Mouse (Mus musculus): Measurements from ENCODE around the gene Gm11099.

DNA sequence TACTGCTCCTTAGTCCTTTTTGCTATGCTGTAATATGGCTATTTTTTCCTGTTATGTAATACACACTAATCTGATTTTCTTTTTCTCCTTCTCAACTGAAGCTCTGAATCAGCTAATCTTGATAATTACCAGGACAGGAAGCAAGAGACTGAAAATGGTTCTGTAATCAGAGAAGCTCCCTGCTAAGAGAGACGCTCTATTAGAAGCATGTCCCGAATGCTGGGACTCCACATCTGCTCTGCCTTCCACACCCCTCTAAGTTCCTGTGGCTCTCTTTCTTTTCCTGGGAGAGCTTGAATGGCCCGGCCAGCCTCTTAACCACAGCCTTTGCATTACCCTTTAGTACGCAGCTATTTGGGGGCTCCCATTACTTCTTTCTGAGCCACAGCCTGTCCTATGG is 45.8 kb downstream of the Gm11099 start:
- TF ChIP-seq GATA1 (IDR thresholded peaks at IDR 0.05; ENCODE audit: borderline replicate concordance, low read length) (no peak), FLI1 (IDR thresholded peaks at IDR 0.05; ENCODE audit: low read length) (no peak)
